9 mouse cellular contexts compared by ENCODE assay signal in the genomic region with DNA sequence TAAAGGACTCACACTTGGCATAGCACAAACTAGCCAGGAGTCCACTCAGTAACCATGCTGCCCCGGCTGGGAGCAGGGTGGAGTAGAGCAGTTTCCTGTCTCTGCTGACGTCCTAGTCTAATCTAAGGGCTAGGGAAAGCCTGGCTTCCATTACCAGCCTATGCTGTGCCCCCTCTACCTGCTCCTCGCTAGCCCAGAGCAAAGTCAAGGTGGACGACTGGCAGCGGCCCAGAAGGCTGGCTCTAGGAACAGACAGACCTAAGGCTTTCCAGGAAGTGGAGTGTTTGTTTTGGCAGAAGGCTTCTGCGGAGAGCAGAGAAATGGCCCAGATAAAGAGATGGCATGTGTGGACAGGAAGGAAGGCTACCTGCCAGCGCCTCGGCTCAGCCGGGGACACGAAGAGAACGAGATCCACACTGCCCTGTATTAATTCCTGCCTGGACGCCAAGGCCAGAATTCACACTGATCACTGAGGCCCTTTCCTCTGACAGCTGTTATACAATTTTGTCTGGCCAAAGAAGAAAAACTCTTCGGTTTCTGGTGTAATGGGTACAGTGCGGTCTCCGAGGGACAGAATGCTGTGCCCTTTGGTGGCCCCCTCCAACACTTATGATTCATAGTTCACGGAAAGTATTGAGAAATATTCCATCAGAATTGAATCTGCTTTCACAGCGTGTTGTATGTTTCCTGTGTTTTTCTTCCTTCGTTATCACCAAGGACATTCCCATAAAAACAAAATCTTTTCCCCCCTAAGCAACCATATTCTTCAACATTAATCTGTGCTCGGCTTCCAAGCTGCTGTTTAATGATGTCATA.
A peak's percentile ranks its signal among the peaks of the same experiment; 100 is the strongest.
DNase-seq lines count a peak whose midpoint lies in the region; ATAC-seq and TF ChIP-seq lines count a peak whose summit lies in the region.
"Had no signal": no experiment of that assay in that cellular context is flagged by ENCODE, and none has a peak within 500 bp of the region (broad histone marks: within the 10 kb centered on the region; RNA-seq: fewer than 3 reads in every experiment).

No protein-coding gene starts in this region.

- no peaks in the 10 kb centered on the region for H3K27me3 ChIP-seq in liver, embryonic 13.5 days
- H3K27me3 ChIP-seq in stomach, postnatal 0 days (ENCODE audit: control insufficient read depth, insufficient read depth, low read length), result no peaks in the 10 kb centered on the region
- H3K27me3 ChIP-seq: megakaryocyte, embryonic 14.5 days had no signal

- ATAC-seq in liver, embryonic 13.5 days (ENCODE audit: low read depth), result no peak
- ATAC-seq in stomach, postnatal 0 days (ENCODE audit: low FRiP score, low TSS enrichment), result peak; percentile 75

- no peak for TF ChIP-seq POLR2A in embryonic fibroblast, embryonic 13.5 days (IDR thresholded peaks at IDR 0.05; ENCODE audit: low read depth, low read length)

- H3K4me3 ChIP-seq in embryonic fibroblast, embryonic 13.5 days (ENCODE audit: insufficient read depth, low read length), result no peak overlapping the region
- H3K4me3 ChIP-seq in liver, embryonic 13.5 days (replicated peaks), result no peak overlapping the region
- no peak overlapping the region for H3K4me3 ChIP-seq in stomach, postnatal 0 days (ENCODE audit: low read depth, low read length)

- H3K9ac ChIP-seq in liver, embryonic 13.5 days, result no peak overlapping the region
- 0 out of 2 replicates have a peak overlapping the region, but pooled peaks have one; percentile 8 for H3K9ac ChIP-seq in stomach, postnatal 0 days (ENCODE audit: low read length)

- H3K4me2 ChIP-seq in liver, embryonic 13.5 days, result peak overlapping the region; percentile 19; the same call in 1 of the 2 replicates
- peak overlapping the region; percentile 17; the same call in 1 of the 2 replicates for H3K4me2 ChIP-seq in stomach, postnatal 0 days (replicated peaks; ENCODE audit: low read depth)

- H3K27ac ChIP-seq in embryonic fibroblast, embryonic 13.5 days (ENCODE audit: insufficient read depth, low read length), result peak overlapping the region; percentile 42
- H3K27ac ChIP-seq in liver, embryonic 13.5 days, result peak overlapping the region; percentile 43; the same call in 1 of the 2 replicates
- H3K27ac ChIP-seq in stomach, postnatal 0 days (replicated peaks), result peak overlapping the region; percentile 71

- TF ChIP-seq EP300 in stomach, postnatal 0 days (optimal IDR thresholded peaks at IDR 0.05), result no peak

- no peaks in the 10 kb centered on the region; the same call in 1 of the 2 replicates for H3K36me3 ChIP-seq in liver, embryonic 13.5 days
- H3K36me3 ChIP-seq in stomach, postnatal 0 days (ENCODE audit: control insufficient read depth, insufficient read depth, low read length), result no peaks in the 10 kb centered on the region; the same call in 1 of the 2 replicates

- intact Hi-C loops in heart, postnatal 36 days (cut with DNase I), result no loop called here

- H3K4me1 ChIP-seq in embryonic fibroblast, embryonic 13.5 days (ENCODE audit: control insufficient read depth, insufficient read depth, low read length), result peaks cover 24% of the 10 kb centered on the region
- H3K4me1 ChIP-seq in liver, embryonic 13.5 days (replicated peaks), result peaks cover 53% of the 10 kb centered on the region
- H3K4me1 ChIP-seq in stomach, postnatal 0 days (replicated peaks; ENCODE audit: control insufficient read depth, insufficient read depth), result peaks cover 7% of the 10 kb centered on the region
- H3K4me1 ChIP-seq: megakaryocyte, embryonic 14.5 days had no signal

- peak; percentile 49 for DNase-seq in ovary, postnatal 36 days (ENCODE audit: low spot score)
- DNase-seq in ovary, postnatal 14 days (ENCODE audit: low spot score), result no peak
- DNase-seq in heart, postnatal 36 days, result peak; percentile 66 to 78
- no peak for DNase-seq in liver, embryonic 13.5 days
- peak; percentile 85 for DNase-seq in stomach, postnatal 0 days (ENCODE audit: low spot score)
- DNase-seq in T-cell, adult 2 months (ENCODE audit: low spot score), result no peak
- no peak for DNase-seq in frontal cortex, postnatal 14 days (ENCODE audit: low spot score in 2 of 2)

- no peak for TF ChIP-seq CTCF in embryonic fibroblast, embryonic 13.5 days (IDR thresholded peaks at IDR 0.05; ENCODE audit: borderline replicate concordance, insufficient read depth, low read length)
- no peak for TF ChIP-seq CTCF in stomach, postnatal 0 days (IDR thresholded peaks at IDR 0.05; ENCODE audit: low read depth)

- H3K9me3 ChIP-seq in liver, embryonic 13.5 days (replicated peaks), result no peaks in the 10 kb centered on the region
- H3K9me3 ChIP-seq in stomach, postnatal 0 days (ENCODE audit: control insufficient read depth, low read length), result no peaks in the 10 kb centered on the region
- H3K9me3 ChIP-seq: megakaryocyte, embryonic 14.5 days had no signal

- WGBS in liver, embryonic 13.5 days (ENCODE audit: insufficient replicate concordance), result 26% methylated on average over 19 of the region's 19 CpGs
- 25% methylated on average over 19 of the region's 19 CpGs for WGBS in stomach, postnatal 0 days

Comparison
In these comparisons a context has a peak if more than half of its experiments do, and no peak if none do; other contexts are left out.
1. DNase-seq: peak in ovary, postnatal 36 days (single experiment), heart, postnatal 36 days (2 of 2) and stomach, postnatal 0 days (single experiment); none in ovary, postnatal 14 days (single experiment), liver, embryonic 13.5 days (single experiment), T-cell, adult 2 months (single experiment) and frontal cortex, postnatal 14 days (0 of 2).
2. Peak in every context shown above with its lines, with median percentiles within 50 percentile points of each other: H3K27ac ChIP-seq.